Mouse (Mus musculus): ENCODE measurements at regions not wholly inside any gene's neighbourhood (a gene's known extent, or its start where the extent isn't known, plus 50 kb on each side); places are given as distances from the start of the nearest gene placed in this dataset.

DNA sequence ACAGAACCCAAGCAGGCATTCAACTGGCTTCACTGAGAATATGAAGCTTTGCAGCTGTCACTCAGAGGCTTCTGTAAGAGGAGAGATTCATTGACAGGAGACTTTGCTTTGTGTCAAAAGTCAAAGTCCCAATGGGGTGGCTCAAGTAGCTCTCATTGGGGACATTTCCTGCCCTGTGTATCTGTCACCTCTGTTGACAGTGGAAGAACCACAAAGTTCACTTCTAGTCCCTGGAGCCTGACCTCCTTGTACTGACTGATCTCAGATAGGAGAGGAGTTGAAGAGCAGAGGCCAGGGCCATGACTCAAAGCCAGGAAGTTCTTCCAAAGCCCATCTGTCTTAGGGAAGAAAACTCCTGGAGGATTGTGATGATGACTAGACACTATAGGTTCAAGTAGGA is 191.5 kb upstream of the Gm11114 start:
- no peak overlapping the region for H3K4me3 ChIP-seq (ENCODE audit: insufficient read depth in 1 of 2, low read depth in 1 of 2, low read length in 2 of 2, poor library complexity in 1 of 2, severe bottlenecking in 1 of 2)

DNA sequence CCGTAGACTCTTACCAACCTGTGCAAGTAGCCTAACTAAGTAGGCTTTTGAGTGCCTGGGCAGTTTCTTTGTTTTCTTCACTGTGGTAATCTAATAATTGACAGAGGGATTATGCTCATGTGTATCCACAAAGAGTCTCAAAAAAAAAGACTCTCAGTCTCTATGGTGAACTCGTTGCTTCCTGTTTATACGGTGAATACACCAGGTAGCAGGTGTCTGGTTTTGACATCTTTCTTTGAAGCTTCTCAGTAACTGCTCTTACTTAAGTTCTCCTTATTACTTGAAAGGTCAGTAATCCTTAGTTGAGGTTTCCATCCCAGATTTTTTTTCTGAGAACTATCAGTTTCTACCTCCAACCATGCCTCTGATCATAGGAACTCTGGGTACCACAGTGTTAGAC is 188.9 kb upstream of the Gm11114 start:
- Histone ChIP-seq H3K36me3 (ENCODE audit: control insufficient read depth, insufficient read depth, low read length, poor library complexity, severe bottlenecking) (no peaks in the 10 kb centered on the region), H3K27ac (ENCODE audit: insufficient read depth, low read depth, low read length, poor library complexity, severe bottlenecking) (no peak overlapping the region), H3K9me3 (ENCODE audit: control insufficient read depth, insufficient read depth, low read depth, low read length) (no peaks in the 10 kb centered on the region), H3K4me3 (ENCODE audit: insufficient read depth in 1 of 2, low read depth in 1 of 2, low read length in 2 of 2, poor library complexity in 1 of 2, severe bottlenecking in 1 of 2) (no peak overlapping the region), H3K4me1 (ENCODE audit: control insufficient read depth in 2 of 2, insufficient read depth in 2 of 2, low read length in 2 of 2, poor library complexity in 1 of 2) (no peaks in the 10 kb centered on the region), H3K9ac (ENCODE audit: insufficient read depth, low read depth, low read length, poor library complexity, severe bottlenecking) (no peak overlapping the region)
- in situ Hi-C loops (cut with MboI; ENCODE audit: low sequenced_read_pairs in 2 of 2, unreplicated experiment in 2 of 2): no loop called here
- DNase-seq (ENCODE audit: low read depth, low spot score): no peak
- TF ChIP-seq CHD2 (IDR thresholded peaks at IDR 0.05; ENCODE audit: low read depth, low read length): no peak
- no peak for TF ChIP-seq HCFC1 (IDR thresholded peaks at IDR 0.05; ENCODE audit: borderline replicate concordance, insufficient read depth, low read length)
- no peak for TF ChIP-seq ZC3H11A (IDR thresholded peaks at IDR 0.05; ENCODE audit: borderline replicate concordance, low read depth, low read length)
- TF ChIP-seq ZNF384 (IDR thresholded peaks at IDR 0.05; ENCODE audit: low read depth, low read length): no peak
- TF ChIP-seq MAFK (IDR thresholded peaks at IDR 0.05; ENCODE audit: insufficient read depth, low read depth, low read length): no peak

More for the DNA sequence above, 191.5 kb upstream of the Gm11114 start:
- in situ Hi-C loops (cut with MboI; ENCODE audit: low sequenced_read_pairs in 2 of 2, unreplicated experiment in 2 of 2): no loop called here
- no peak for DNase-seq (ENCODE audit: low read depth, low spot score)
- TF ChIP-seq HCFC1 (IDR thresholded peaks at IDR 0.05; ENCODE audit: borderline replicate concordance, insufficient read depth, low read length) (no peak), ZNF384 (IDR thresholded peaks at IDR 0.05; ENCODE audit: low read depth, low read length) (no peak), ZC3H11A (IDR thresholded peaks at IDR 0.05; ENCODE audit: borderline replicate concordance, low read depth, low read length) (no peak), MAFK (IDR thresholded peaks at IDR 0.05; ENCODE audit: insufficient read depth, low read depth, low read length) (no peak), CHD2 (IDR thresholded peaks at IDR 0.05; ENCODE audit: low read depth, low read length) (no peak)
- H3K4me1 ChIP-seq (ENCODE audit: control insufficient read depth in 2 of 2, insufficient read depth in 2 of 2, low read length in 2 of 2, poor library complexity in 1 of 2): no peaks in the 10 kb centered on the region
- no peaks in the 10 kb centered on the region for H3K36me3 ChIP-seq (ENCODE audit: control insufficient read depth, insufficient read depth, low read length, poor library complexity, severe bottlenecking)
- H3K9ac ChIP-seq (ENCODE audit: insufficient read depth, low read depth, low read length, poor library complexity, severe bottlenecking): no peak overlapping the region
- no peak overlapping the region for H3K27ac ChIP-seq (ENCODE audit: insufficient read depth, low read depth, low read length, poor library complexity, severe bottlenecking)
- H3K9me3 ChIP-seq (ENCODE audit: control insufficient read depth, insufficient read depth, low read depth, low read length): no peaks in the 10 kb centered on the region

DNA sequence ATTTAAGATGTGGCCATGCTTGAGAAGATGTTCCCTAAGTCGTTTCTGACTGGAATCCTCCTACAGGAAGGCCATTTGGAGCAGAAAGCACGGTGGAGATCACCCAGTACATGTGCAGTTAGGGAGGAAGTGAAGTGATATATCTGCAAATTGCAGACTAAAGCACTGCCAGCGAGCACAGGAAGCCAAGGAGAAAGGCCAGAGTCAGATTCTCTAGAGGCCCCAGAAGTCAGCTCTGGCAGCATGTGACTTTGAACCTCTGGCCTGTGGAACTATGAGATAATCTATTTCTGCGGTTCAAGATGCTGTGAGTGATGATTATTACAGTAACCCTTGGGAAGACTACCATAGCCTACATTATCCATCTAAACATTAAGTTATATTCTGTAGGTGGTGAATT is 186.8 kb upstream of the Gm11114 start:
- no peaks in the 10 kb centered on the region for H3K9me3 ChIP-seq (ENCODE audit: control insufficient read depth, insufficient read depth, low read depth, low read length)
- no peak overlapping the region for H3K9ac ChIP-seq (ENCODE audit: insufficient read depth, low read depth, low read length, poor library complexity, severe bottlenecking)
- H3K36me3 ChIP-seq (ENCODE audit: control insufficient read depth, insufficient read depth, low read length, poor library complexity, severe bottlenecking): no peaks in the 10 kb centered on the region
- no peak for TF ChIP-seq HCFC1 (IDR thresholded peaks at IDR 0.05; ENCODE audit: borderline replicate concordance, insufficient read depth, low read length)
- TF ChIP-seq ZNF384 (IDR thresholded peaks at IDR 0.05; ENCODE audit: low read depth, low read length): no peak
- TF ChIP-seq CHD2 (IDR thresholded peaks at IDR 0.05; ENCODE audit: low read depth, low read length): no peak
- no peak for TF ChIP-seq MAFK (IDR thresholded peaks at IDR 0.05; ENCODE audit: insufficient read depth, low read depth, low read length)
- TF ChIP-seq ZC3H11A (IDR thresholded peaks at IDR 0.05; ENCODE audit: borderline replicate concordance, low read depth, low read length): no peak
- no peak for DNase-seq (ENCODE audit: low read depth, low spot score)
- no peak overlapping the region for H3K4me3 ChIP-seq (ENCODE audit: insufficient read depth in 1 of 2, low read depth in 1 of 2, low read length in 2 of 2, poor library complexity in 1 of 2, severe bottlenecking in 1 of 2)
- in situ Hi-C loops (cut with MboI; ENCODE audit: low sequenced_read_pairs in 2 of 2, unreplicated experiment in 2 of 2): no loop called here
- H3K27ac ChIP-seq (ENCODE audit: insufficient read depth, low read depth, low read length, poor library complexity, severe bottlenecking): no peak overlapping the region
- H3K4me1 ChIP-seq (ENCODE audit: control insufficient read depth in 2 of 2, insufficient read depth in 2 of 2, low read length in 2 of 2, poor library complexity in 1 of 2): no peaks in the 10 kb centered on the region

DNA sequence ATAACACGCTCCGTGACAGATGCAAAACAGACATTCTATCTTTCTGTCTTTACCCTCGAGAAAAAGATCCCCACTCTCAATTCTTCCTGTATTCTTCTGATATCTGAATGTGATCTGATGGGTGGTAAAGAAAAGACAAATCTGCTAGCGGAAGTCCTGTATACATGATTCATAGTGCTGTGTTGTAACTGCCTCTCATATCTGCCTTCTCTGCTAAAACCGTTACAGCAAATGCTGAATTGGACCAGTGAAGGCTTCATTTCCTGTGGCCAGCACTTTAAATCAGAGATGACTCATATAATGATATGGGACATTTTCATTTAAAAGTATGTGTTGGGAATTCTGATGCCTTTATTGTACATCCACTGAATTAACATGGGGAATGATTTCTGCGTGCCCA is 186.0 kb upstream of the Gm11114 start:
- H3K9me3 ChIP-seq (ENCODE audit: control insufficient read depth, insufficient read depth, low read depth, low read length): no peaks in the 10 kb centered on the region
- no peak for DNase-seq (ENCODE audit: low read depth, low spot score)
- no peak overlapping the region for H3K4me3 ChIP-seq (ENCODE audit: insufficient read depth in 1 of 2, low read depth in 1 of 2, low read length in 2 of 2, poor library complexity in 1 of 2, severe bottlenecking in 1 of 2)
- no peak overlapping the region for H3K27ac ChIP-seq (ENCODE audit: insufficient read depth, low read depth, low read length, poor library complexity, severe bottlenecking)
- H3K4me1 ChIP-seq (ENCODE audit: control insufficient read depth in 2 of 2, insufficient read depth in 2 of 2, low read length in 2 of 2, poor library complexity in 1 of 2): no peaks in the 10 kb centered on the region
- in situ Hi-C loops (cut with MboI; ENCODE audit: low sequenced_read_pairs in 2 of 2, unreplicated experiment in 2 of 2): no loop called here
- no peak for TF ChIP-seq HCFC1 (IDR thresholded peaks at IDR 0.05; ENCODE audit: borderline replicate concordance, insufficient read depth, low read length)
- TF ChIP-seq CHD2 (IDR thresholded peaks at IDR 0.05; ENCODE audit: low read depth, low read length): no peak
- TF ChIP-seq ZNF384 (IDR thresholded peaks at IDR 0.05; ENCODE audit: low read depth, low read length): no peak
- no peak for TF ChIP-seq MAFK (IDR thresholded peaks at IDR 0.05; ENCODE audit: insufficient read depth, low read depth, low read length)
- no peak for TF ChIP-seq ZC3H11A (IDR thresholded peaks at IDR 0.05; ENCODE audit: borderline replicate concordance, low read depth, low read length)
- no peaks in the 10 kb centered on the region for H3K36me3 ChIP-seq (ENCODE audit: control insufficient read depth, insufficient read depth, low read length, poor library complexity, severe bottlenecking)
- no peak overlapping the region for H3K9ac ChIP-seq (ENCODE audit: insufficient read depth, low read depth, low read length, poor library complexity, severe bottlenecking)

DNA sequence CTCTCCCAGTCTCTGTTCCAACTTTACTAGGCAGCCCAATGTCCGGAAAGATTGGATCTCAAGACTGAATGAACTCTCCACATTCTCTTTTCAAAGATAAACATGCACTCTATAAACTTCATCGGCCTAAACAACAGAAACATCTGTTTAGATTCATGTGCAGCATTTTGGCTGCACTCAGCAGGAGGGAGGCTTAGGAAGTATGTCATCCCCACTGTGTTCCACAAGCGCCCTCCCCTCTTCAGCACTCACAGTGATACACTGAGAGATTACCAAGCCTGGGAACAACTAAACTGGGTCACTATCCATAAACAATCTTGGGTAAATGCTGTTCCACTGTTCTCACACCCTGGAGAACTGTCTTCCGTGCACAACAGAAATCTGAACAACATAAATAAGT is 185.5 kb upstream of the Gm11114 start:
- Histone ChIP-seq H3K4me3 (ENCODE audit: insufficient read depth in 1 of 2, low read depth in 1 of 2, low read length in 2 of 2, poor library complexity in 1 of 2, severe bottlenecking in 1 of 2) (no peak overlapping the region), H3K27ac (ENCODE audit: insufficient read depth, low read depth, low read length, poor library complexity, severe bottlenecking) (no peak overlapping the region), H3K4me1 (ENCODE audit: control insufficient read depth in 2 of 2, insufficient read depth in 2 of 2, low read length in 2 of 2, poor library complexity in 1 of 2) (no peaks in the 10 kb centered on the region), H3K9me3 (ENCODE audit: control insufficient read depth, insufficient read depth, low read depth, low read length) (no peaks in the 10 kb centered on the region), H3K9ac (ENCODE audit: insufficient read depth, low read depth, low read length, poor library complexity, severe bottlenecking) (no peak overlapping the region), H3K36me3 (ENCODE audit: control insufficient read depth, insufficient read depth, low read length, poor library complexity, severe bottlenecking) (no peaks in the 10 kb centered on the region)
- DNase-seq (ENCODE audit: low read depth, low spot score): no peak
- TF ChIP-seq ZNF384 (IDR thresholded peaks at IDR 0.05; ENCODE audit: low read depth, low read length) (no peak), HCFC1 (IDR thresholded peaks at IDR 0.05; ENCODE audit: borderline replicate concordance, insufficient read depth, low read length) (no peak), MAFK (IDR thresholded peaks at IDR 0.05; ENCODE audit: insufficient read depth, low read depth, low read length) (no peak), ZC3H11A (IDR thresholded peaks at IDR 0.05; ENCODE audit: borderline replicate concordance, low read depth, low read length) (no peak), CHD2 (IDR thresholded peaks at IDR 0.05; ENCODE audit: low read depth, low read length) (no peak)
- in situ Hi-C loops (cut with MboI; ENCODE audit: low sequenced_read_pairs in 2 of 2, unreplicated experiment in 2 of 2): no loop called here
